Mouse (Mus musculus) bone marrow macrophage, adult 2 months (primary cell): Measurements from ENCODE around the gene Prelid1. TPM values are rescaled to one million over a fixed set of nuclear protein-coding genes. Genes with fewer than 3 reads are reported as not detected.

Source experiments
- H3K27ac ChIP-seq: 2 replicates; pipeline ENCODE4 v1.5.1; 2012; ENCODE audit warnings: low read depth, low read length; ENCODE audit not compliant: insufficient read depth
- H3K4me1 ChIP-seq: 2 replicates; pipeline ENCODE4 v1.6.1; 2012; ENCODE audit warnings: low read length; ENCODE audit not compliant: control insufficient read depth, insufficient read depth
- H3K4me3 ChIP-seq: 2 replicates; pipeline ENCODE4 v1.5.1; 2012; ENCODE audit warnings: mild to moderate bottlenecking, low read length, moderate library complexity; ENCODE audit not compliant: insufficient read depth
- CTCF ChIP-seq: IDR thresholded peaks from 2 replicates; pipeline ENCODE4 v1.5.1; 2012; ENCODE audit warnings: low read depth, mild to moderate bottlenecking, low read length, moderate library complexity
- POLR2A ChIP-seq: IDR thresholded peaks from 2 replicates; pipeline ENCODE4 v1.6.1; 2012; ENCODE audit warnings: mild to moderate bottlenecking, low read depth, low read length, borderline replicate concordance
- polyA plus RNA-seq: library from polyadenylated mRNA; stranded (reverse); fragments of >200 nt; gene quantifications from 2 replicates; pipeline ENCODE4 v1.2.4, GENCODE M21; 2012; ENCODE audit not compliant: missing spikeins, insufficient read depth, insufficient read length

Gene Prelid1
- 283 TPM in 2 replicates for polyA plus RNA-seq

- Histone ChIP-seq H3K27ac (peak within 1 kb of the TSS; percentile 93), H3K4me1 (peaks cover 52% of the 10 kb centered on the region), H3K4me3 (peak within 1 kb of the TSS; percentile 99)
- no peak for TF ChIP-seq CTCF
- no peak for TF ChIP-seq POLR2A
These were observed at the start of gene Prelid1 for GRCm38 (mm10) chr13:55319931-55320533. Gene Prelid1, plus strand, starts transcription at chr13:55320500.

DNA sequence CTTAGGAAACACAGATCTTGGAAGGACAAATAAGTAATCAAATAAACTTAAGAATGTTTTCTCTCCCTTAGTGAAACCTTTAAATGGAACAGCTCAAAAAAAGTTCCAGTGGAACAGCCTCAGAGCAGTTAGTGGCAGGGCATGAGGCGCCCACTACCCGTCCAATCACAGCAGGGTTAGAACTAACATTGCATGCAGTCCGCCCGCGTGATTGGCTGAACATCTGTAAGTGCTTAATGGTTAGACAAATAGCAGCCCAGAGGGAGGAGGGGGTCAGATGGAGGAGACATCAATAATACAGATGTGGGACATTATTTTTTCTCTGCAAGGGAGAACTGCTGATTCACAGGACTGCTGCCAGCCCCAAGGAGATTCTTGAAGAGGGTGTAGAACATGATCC, 43.1 kb upstream of the Prelid1 start:
- Histone ChIP-seq H3K4me1 (no peaks in the 10 kb centered on the region), H3K27ac (no peak overlapping the region), H3K4me3 (no peak overlapping the region)
- TF ChIP-seq POLR2A (no peak), CTCF (no peak)

DNA sequence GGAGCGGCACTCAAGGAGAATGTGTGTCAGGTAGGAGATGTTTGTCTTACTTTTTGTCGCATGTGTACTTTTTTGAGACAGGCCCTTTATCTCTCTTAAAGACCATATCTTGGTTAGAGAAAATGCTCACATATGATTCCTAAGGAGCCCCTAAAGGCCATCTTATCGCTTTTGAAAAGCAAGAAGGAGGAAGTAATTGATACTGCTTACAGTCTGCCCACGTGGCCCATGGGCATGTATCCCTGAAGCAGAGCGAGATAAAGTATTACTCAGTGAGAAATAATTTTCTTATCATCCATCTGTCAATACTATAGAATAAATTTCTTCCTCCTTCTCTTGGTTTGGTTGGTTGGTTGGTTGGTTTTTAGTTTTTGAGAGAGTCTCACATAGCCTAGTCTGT, 42.7 kb upstream of the Prelid1 start:
- Histone ChIP-seq H3K4me1 (no peaks in the 10 kb centered on the region), H3K4me3 (no peak overlapping the region), H3K27ac (no peak overlapping the region)
- TF ChIP-seq POLR2A (no peak), CTCF (no peak)

DNA sequence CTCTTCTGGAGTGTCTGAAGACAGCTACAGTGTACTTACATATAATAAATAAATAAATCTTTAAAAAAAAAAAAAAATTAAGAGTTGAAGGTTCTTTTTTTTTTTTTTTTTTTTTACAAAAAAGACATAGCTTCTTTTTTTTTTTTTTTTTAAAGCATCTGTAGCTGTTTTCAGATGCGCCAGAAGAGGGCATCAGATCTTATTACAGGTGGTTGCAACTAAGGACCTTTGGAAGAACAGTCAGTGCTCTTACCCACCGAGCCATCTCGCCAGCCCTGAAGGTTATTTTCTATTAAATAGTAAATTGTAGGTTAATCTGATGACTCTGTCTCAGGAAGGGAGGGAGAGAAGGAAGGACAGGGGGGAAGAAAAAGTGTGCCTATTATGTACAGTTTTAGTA, 31.4 kb upstream of the Prelid1 start:
- TF ChIP-seq POLR2A (no peak), CTCF (no peak)
- Histone ChIP-seq H3K27ac (no peak overlapping the region), H3K4me3 (no peak overlapping the region), H3K4me1 (no peaks in the 10 kb centered on the region)

DNA sequence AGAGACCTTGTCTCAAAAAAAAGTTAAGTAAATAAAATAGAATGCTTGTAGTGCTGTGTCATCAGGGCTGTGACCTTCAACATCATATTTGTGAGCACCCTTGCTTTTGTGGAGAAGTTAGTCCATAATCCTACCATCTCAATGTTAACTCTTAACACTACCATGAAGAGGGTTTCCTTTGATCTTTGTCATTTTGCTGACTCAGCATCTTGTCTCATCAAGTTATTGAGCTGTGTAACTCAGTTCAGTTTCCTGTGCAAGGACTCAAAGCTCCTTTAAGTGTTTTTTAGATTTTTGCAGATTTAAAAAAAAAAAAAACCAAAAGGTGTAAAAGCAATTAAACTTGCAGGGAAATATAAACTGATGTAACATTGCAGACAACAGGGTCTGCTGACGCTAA, 23.5 kb upstream of the Prelid1 start:
- TF ChIP-seq POLR2A (no peak), CTCF (no peak)
- no peaks in the 10 kb centered on the region for H3K4me1 ChIP-seq
- H3K27ac ChIP-seq, result no peak overlapping the region
- H3K4me3 ChIP-seq, result no peak overlapping the region

- H3K4me1 ChIP-seq, result no peaks in the 10 kb centered on the region
- TF ChIP-seq CTCF (no peak), POLR2A (no peak)
- H3K27ac ChIP-seq, result no peak overlapping the region
- H3K4me3 ChIP-seq, result no peak overlapping the region
These were observed 19.4 kb upstream of the Prelid1 start for GRCm38 (mm10) chr13:55300913-55301312.

- TF ChIP-seq CTCF (no peak), POLR2A (no peak)
- Histone ChIP-seq H3K27ac (no peak overlapping the region), H3K4me1 (peaks cover 4% of the 10 kb centered on the region), H3K4me3 (no peak overlapping the region)
These were observed 8.2 kb upstream of the Prelid1 start for GRCm38 (mm10) chr13:55312028-55312630.

- no peak overlapping the region for H3K27ac ChIP-seq
- H3K4me1 ChIP-seq, result peaks cover 14% of the 10 kb centered on the region
- no peak overlapping the region for H3K4me3 ChIP-seq
- TF ChIP-seq POLR2A (no peak), CTCF (no peak)
These were observed 7.2 kb upstream of the Prelid1 start for GRCm38 (mm10) chr13:55313051-55313450.

DNA sequence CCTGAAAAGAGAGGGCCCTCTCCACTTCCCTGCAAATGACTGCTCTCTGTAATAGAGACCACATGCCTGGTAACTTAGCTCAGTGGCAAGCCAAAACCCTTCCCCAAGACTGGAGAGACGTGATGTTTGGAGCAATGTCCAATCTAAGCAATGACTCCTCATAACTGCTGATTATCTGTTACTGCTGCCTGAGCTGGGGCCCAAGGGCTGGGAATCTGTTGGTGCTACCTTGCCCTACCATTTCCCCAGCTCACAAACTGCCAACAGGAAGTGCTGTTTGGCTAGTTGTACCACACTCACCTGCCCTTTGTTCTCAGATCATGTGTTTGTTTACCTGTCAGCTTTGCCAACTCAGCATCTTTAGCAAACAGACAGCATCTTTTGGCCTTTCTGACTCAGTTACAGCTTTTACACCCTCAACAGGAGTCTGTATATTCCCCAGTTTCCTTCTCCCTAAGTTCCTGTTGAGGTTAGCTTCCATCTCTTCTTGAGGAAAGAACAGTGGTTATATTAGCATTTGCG, 5.3 kb upstream of the Prelid1 start:
- no peak overlapping the region for H3K4me3 ChIP-seq
- no peak overlapping the region for H3K27ac ChIP-seq
- TF ChIP-seq CTCF (no peak), POLR2A (no peak)
- H3K4me1 ChIP-seq, result peaks cover 30% of the 10 kb centered on the region

- no peak overlapping the region for H3K4me3 ChIP-seq
- TF ChIP-seq POLR2A (no peak), CTCF (no peak)
- H3K4me1 ChIP-seq, result peaks cover 45% of the 10 kb centered on the region
- H3K27ac ChIP-seq, result peak overlapping the region; percentile 93
These were observed 1.9 kb upstream of the Prelid1 start for GRCm38 (mm10) chr13:55318351-55318750.
